Mouse (Mus musculus) ES-E14 (cell line): ENCODE data around the gene Itgb5.

Experiments
- CHD2 ChIP-seq: IDR thresholded peaks from 2 replicates; pipeline ENCODE4 v1.6.1; 2014; ENCODE audit warnings: mild to moderate bottlenecking, low read depth, low read length, inconsistent platforms
- HCFC1 ChIP-seq: IDR thresholded peaks from 2 replicates; pipeline ENCODE4 v1.6.1; 2012; ENCODE audit warnings: low read length, inconsistent platforms, borderline replicate concordance; ENCODE audit not compliant: insufficient read depth
- MAFK ChIP-seq: IDR thresholded peaks from 2 replicates; pipeline ENCODE4 v1.6.1; 2014; ENCODE audit warnings: mild to moderate bottlenecking, low read depth, low read length, inconsistent platforms; ENCODE audit not compliant: insufficient read depth
- ZNF384 ChIP-seq: IDR thresholded peaks from 2 replicates; pipeline ENCODE4 v1.6.1; 2012; ENCODE audit warnings: low read depth, low read length, inconsistent platforms

- TF ChIP-seq MAFK (no peak), CHD2 (no peak), HCFC1 (no peak), ZNF384 (no peak)
These were observed 46.8 kb upstream of the Itgb5 start for GRCm38 (mm10) chr16:33782729-33783091.
